Mouse (Mus musculus): Measurements from ENCODE around the gene Slc22a18.

GRCm38 (mm10) chr7:143511335-143511712, 37.8 kb downstream of the Slc22a18 start:
- TF ChIP-seq CTCF (IDR thresholded peaks at IDR 0.05; ENCODE audit: control insufficient read depth, insufficient read depth, low read length) (no peak), POLR2A (IDR thresholded peaks at IDR 0.05; ENCODE audit: borderline replicate concordance, control insufficient read depth, low read depth, low read length) (no peak)
